8 mouse cellular contexts compared by ENCODE assay signal in genomic region chr2:43787141-43787540, GRCm38 (mm10). TPM values are rescaled to one million over a fixed set of nuclear protein-coding genes. Genes with fewer than 3 reads are reported as not detected.
DNase-seq lines count a peak whose midpoint lies in the region; ATAC-seq and TF ChIP-seq lines count a peak whose summit lies in the region.

No protein-coding gene starts in this region.

- no peaks in the 10 kb centered on the region for H3K27me3 ChIP-seq in kidney, adult 2 months (replicated peaks; ENCODE audit: control insufficient read depth, insufficient read depth, low read length)
- H3K27me3 ChIP-seq in neural tube, embryonic 12.5 days (replicated peaks), result 0 out of 2 replicates have a peak, but pooled peaks cover 2% of the 10 kb centered on the region

- peak; percentile 60 for TF ChIP-seq CTCF in kidney, adult 2 months (conservative IDR thresholded peaks at IDR 0.05; ENCODE audit: insufficient read depth, insufficient read length, low read depth, low read length)

- H3K36me3 ChIP-seq in kidney, adult 2 months (ENCODE audit: control insufficient read depth, insufficient read depth, low read length), result no peaks in the 10 kb centered on the region
- no peaks in the 10 kb centered on the region for H3K36me3 ChIP-seq in neural tube, embryonic 12.5 days

- no peak overlapping the region for H3K9ac ChIP-seq in neural tube, embryonic 12.5 days

- peak; percentile 76 for ATAC-seq in neural tube, embryonic 12.5 days (ENCODE audit: low FRiP score, low read depth)

- WGBS in kidney, adult 2 months, result 55% methylated on average over 12 of the region's 12 CpGs
- 47% methylated on average over 12 of the region's 12 CpGs for WGBS in neural tube, embryonic 12.5 days

- DNase-seq in kidney, adult 2 months, result peak; percentile 33
- DNase-seq in kidney, adult 11 months, result no peak
- DNase-seq in MN1 (ENCODE audit: low spot score), result peak; percentile 36
- peak; percentile 21 for DNase-seq in cerebellum, adult 9-10 months
- peak; percentile 7 for DNase-seq in gastrocnemius, postnatal 10 days
- DNase-seq in layer of hippocampus, postnatal 14 days (ENCODE audit: low spot score in 2 of 2), result peak; percentile 47 to 48
- DNase-seq in spleen, adult 12 weeks (ENCODE audit: low spot score), result no peak

- no peak for TF ChIP-seq POLR2A in kidney, adult 2 months (IDR thresholded peaks at IDR 0.05; ENCODE audit: low read depth, low read length)

- no peak overlapping the region for H3K4me3 ChIP-seq in kidney, adult 2 months (ENCODE audit: insufficient read depth, low read depth, low read length)
- H3K4me3 ChIP-seq in neural tube, embryonic 12.5 days, result no peak overlapping the region

- H3K4me1 ChIP-seq in kidney, adult 2 months (ENCODE audit: control insufficient read depth, insufficient read depth, low read length), result peaks cover 3% of the 10 kb centered on the region; the same call in 1 of the 2 replicates
- H3K4me1 ChIP-seq in neural tube, embryonic 12.5 days, result peaks cover 20% of the 10 kb centered on the region; the same call in 1 of the 2 replicates

- H3K27ac ChIP-seq in kidney, adult 2 months (ENCODE audit: insufficient read depth, low read depth, low read length), result no peak overlapping the region
- H3K27ac ChIP-seq in neural tube, embryonic 12.5 days, result no peak overlapping the region

- H3K9me3 ChIP-seq in neural tube, embryonic 12.5 days, result no peaks in the 10 kb centered on the region

- H3K4me2 ChIP-seq in neural tube, embryonic 12.5 days (replicated peaks), result no peak overlapping the region

RNA-seq across cellular contexts. Expression of gene Arhgap15, which starts 38.5 kb away (rescaled TPM):
- 0.77 and 1.7 TPM in 2 replicates for polyA plus RNA-seq in kidney, adult 2 months (2012; rRNA removed)
- 1 to 10 TPM in 1 of 2 experiments, under 1 TPM in 1; 0.72 to 1.1 TPM for total RNA-seq in gastrocnemius, postnatal 10 days (2021)
- 1 to 10 TPM; 8.7 to 9.7 TPM for total RNA-seq in layer of hippocampus, postnatal 14 days (2021)
- 0.54 and 0.81 TPM in 2 replicates for polyA plus RNA-seq in neural tube, embryonic 12.5 days (2016; fragmentation: Nextera tagmentation; extraction: Ambion mirVana)

Comparison
In these comparisons a context has a peak if more than half of its experiments do, and no peak if none do; other contexts are left out.
1. DNase-seq: peak in kidney, adult 2 months (single experiment), MN1 (single experiment), cerebellum, adult 9-10 months (single experiment), gastrocnemius, postnatal 10 days (single experiment) and layer of hippocampus, postnatal 14 days (2 of 2); none in kidney, adult 11 months (single experiment) and spleen, adult 12 weeks (single experiment).
2. RNA of gene Arhgap15, which starts 38.5 kb away (total RNA-seq): 8.7 to 9.7 TPM in layer of hippocampus, postnatal 14 days; 0.72 to 1.1 TPM in gastrocnemius, postnatal 10 days; every median in the first group is over 4 times any median in the second.